ENCODE assay signal across 32 mouse cellular contexts in the genomic region with DNA sequence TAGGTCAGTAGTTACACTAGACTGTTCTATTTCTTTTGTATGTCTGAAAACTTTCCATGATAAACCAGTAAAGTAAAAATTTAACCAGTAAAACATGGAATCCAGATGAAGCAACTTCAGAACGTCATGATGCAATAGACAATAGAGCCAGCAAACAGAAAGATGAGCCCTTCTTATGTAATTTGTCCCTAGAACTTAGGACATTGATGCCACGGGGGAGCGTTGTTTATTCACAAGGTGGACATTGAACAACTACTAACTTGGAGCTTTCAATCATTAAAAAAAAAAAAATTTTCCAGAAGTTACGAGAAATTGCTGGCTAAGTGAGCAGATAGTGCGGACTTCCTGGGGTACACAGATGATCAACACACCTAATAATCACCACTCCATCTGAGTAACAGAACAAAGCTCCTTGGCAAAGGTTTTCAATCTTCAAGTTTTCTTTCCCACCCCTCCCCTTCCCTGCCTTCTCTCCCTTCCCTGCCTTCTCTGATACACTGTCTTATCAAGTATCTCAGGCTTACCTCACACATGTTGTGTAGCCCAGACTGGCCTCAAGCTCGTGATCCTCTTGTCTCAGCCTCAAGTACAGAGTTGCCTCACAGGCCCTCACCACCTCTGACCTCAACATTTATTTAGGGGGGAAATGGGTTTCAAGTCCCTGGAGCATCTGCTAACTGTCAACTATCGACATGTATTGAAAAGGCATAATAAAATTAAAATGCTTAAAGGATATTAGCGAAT. TPM values are rescaled to one million over a fixed set of nuclear protein-coding genes. Genes with fewer than 3 reads are reported as not detected.
DNase-seq lines count a peak whose midpoint lies in the region; ATAC-seq and TF ChIP-seq lines count a peak whose summit lies in the region.
"Had no signal": no experiment of that assay in that cellular context is flagged by ENCODE, and none has a peak within 500 bp of the region (broad histone marks: within the 10 kb centered on the region; RNA-seq: fewer than 3 reads in every experiment).

No protein-coding gene starts in this region.

- no peak overlapping the region for H3K9ac ChIP-seq in kidney, embryonic 15.5 days
- H3K9ac ChIP-seq: embryonic facial prominence, embryonic 15.5 days; midbrain, embryonic 15.5 days; stomach, embryonic 15.5 days had no signal

- no peak overlapping the region for H3K27ac ChIP-seq in kidney, embryonic 15.5 days
- H3K27ac ChIP-seq: embryonic facial prominence, embryonic 15.5 days; heart, adult 2 months; hindbrain, embryonic 10.5 days; hindbrain, postnatal 0 days; layer of hippocampus, adult 2 months; midbrain, embryonic 15.5 days; stomach, embryonic 15.5 days had no signal

- no peak overlapping the region for H3K4me3 ChIP-seq in kidney, embryonic 15.5 days (replicated peaks)
- H3K4me3 ChIP-seq in myocyte = no peak overlapping the region
- H3K4me3 ChIP-seq: embryonic facial prominence, embryonic 15.5 days; heart, adult 2 months; hindbrain, embryonic 10.5 days; layer of hippocampus, adult 2 months; megakaryocyte, embryonic 14.5 days; midbrain, embryonic 15.5 days; stomach, embryonic 15.5 days had no signal

- no peak overlapping the region for H3ac ChIP-seq in myocyte (ENCODE audit: control insufficient read depth, insufficient read length)

- no peak for ATAC-seq in kidney, embryonic 15.5 days (replicated peaks; ENCODE audit: low FRiP score)
- peak; percentile 75 for ATAC-seq in granulocyte monocyte progenitor cell, adult 5-6 weeks (replicated peaks; ENCODE audit: poor library complexity, severe bottlenecking)
- ATAC-seq: activated CD4-positive, CD25-positive, alpha-beta regulatory T cell, adult 4 months; CD4-positive, CD25-positive, alpha-beta regulatory T cell, adult 4 months; hindbrain, postnatal 0 days; midbrain, embryonic 15.5 days had no signal

- H3K4me1 ChIP-seq in kidney, embryonic 15.5 days = peaks cover 7% of the 10 kb centered on the region
- H3K4me1 ChIP-seq: embryonic facial prominence, embryonic 15.5 days; hindbrain, embryonic 10.5 days; midbrain, embryonic 15.5 days; stomach, embryonic 15.5 days had no signal

- no peaks in the 10 kb centered on the region for H3K79me2 ChIP-seq in myocyte (ENCODE audit: control insufficient read depth, insufficient read depth)

- no peaks in the 10 kb centered on the region for H3K9me3 ChIP-seq in kidney, embryonic 15.5 days (replicated peaks)
- H3K9me3 ChIP-seq: embryonic facial prominence, embryonic 15.5 days; hindbrain, embryonic 10.5 days; megakaryocyte, embryonic 14.5 days; midbrain, embryonic 15.5 days; stomach, embryonic 15.5 days had no signal

- no peaks in the 10 kb centered on the region for H3K36me3 ChIP-seq in kidney, embryonic 15.5 days
- no peaks in the 10 kb centered on the region for H3K36me3 ChIP-seq in myocyte (ENCODE audit: control insufficient read depth, insufficient read depth)
- H3K36me3 ChIP-seq: embryonic facial prominence, embryonic 15.5 days; hindbrain, embryonic 10.5 days; midbrain, embryonic 15.5 days; stomach, embryonic 15.5 days had no signal

- no peaks in the 10 kb centered on the region for H3K27me3 ChIP-seq in kidney, embryonic 15.5 days
- H3K27me3 ChIP-seq in myocyte (ENCODE audit: control insufficient read depth, insufficient read depth, insufficient read length) = peaks cover 6% of the 10 kb centered on the region
- H3K27me3 ChIP-seq: embryonic facial prominence, embryonic 15.5 days; midbrain, embryonic 15.5 days; stomach, embryonic 15.5 days had no signal

- H3K4me2 ChIP-seq in kidney, embryonic 15.5 days = no peak overlapping the region
- H3K4me2 ChIP-seq in myocyte (ENCODE audit: low read depth) = no peak overlapping the region
- H3K4me2 ChIP-seq: embryonic facial prominence, embryonic 15.5 days; midbrain, embryonic 15.5 days; stomach, embryonic 15.5 days had no signal

- WGBS in kidney, embryonic 15.5 days = 83% methylated on average over 8 of the region's 8 CpGs

- DNase-seq in kidney, adult 9 months = peak; percentile 91
- DNase-seq in kidney, postnatal 36 days = peak; percentile 54 to 83
- no peak for DNase-seq in frontal cortex, postnatal 36 days (ENCODE audit: low spot score in 2 of 2)
- DNase-seq in heart, adult 8-10 months (ENCODE audit: low spot score) = no peak
- no peak for DNase-seq in urinary bladder, postnatal 25 days (ENCODE audit: low spot score)
- DNase-seq: cerebellum, adult 18-20 months; cerebellum, postnatal 36 days; heart, adult 2 months; layer of hippocampus, postnatal 36 days; lung, adult 18-20 months; lung, postnatal 14 days; right cerebral cortex, postnatal 14 days; thymus, adult 18-20 months; thymus, postnatal 4 days had no signal

- no peak for TF ChIP-seq POLR2A in myocyte (IDR thresholded peaks at IDR 0.05; ENCODE audit: insufficient read length, low read depth)

TF ChIP-seq in myocyte, 11 proteins besides CTCF, POLR2A, EP300 and RAD21:
- TF ChIP-seq POLR2AphosphoS2 (IDR thresholded peaks at IDR 0.05; ENCODE audit: insufficient read length, low read depth) (no peak), CEBPB (IDR thresholded peaks at IDR 0.05; ENCODE audit: insufficient read depth, poor library complexity, severe bottlenecking) (peak; percentile 61), MYOG (IDR thresholded peaks at IDR 0.05; ENCODE audit: control insufficient read depth in 1 of 3, insufficient read depth in 1 of 3, insufficient read length in 2 of 3, low read depth in 2 of 3) (no peak), TCF12 (IDR thresholded peaks at IDR 0.05; ENCODE audit: insufficient read depth, poor library complexity, severe bottlenecking) (no peak), TCF3 (IDR thresholded peaks at IDR 0.05; ENCODE audit: insufficient read length, low read depth) (no peak)

RNA-seq across cellular contexts. Expression of a gene that starts 1.4 kb away (rescaled TPM):
- 9.3 TPM in 2 replicates for polyA plus RNA-seq in kidney, embryonic 15.5 days (2015; fragmentation: Nextera tagmentation; extraction: Ambion mirVana)
- total RNA-seq in granulocyte monocyte progenitor cell, adult 5-6 weeks (2014; fragmentation: Nextera tagmentation) = not detected in 2 replicates
- total RNA-seq in granulocyte monocyte progenitor cell, adult 5-6 weeks (2017) = not detected in 2 replicates
- polyA plus RNA-seq in myocyte (2012; fragmentation: generic; extraction: Trizol) = not detected
- total RNA-seq in heart, adult 8-10 months (2022) = not detected
- total RNA-seq: adrenal gland, postnatal 36 days; ES-E14; gastrocnemius, adult 8-10 months; heart, adult 2 months; hindbrain, postnatal 0 days; layer of hippocampus, adult 2 months; layer of hippocampus, postnatal 36 days; left cerebral cortex, postnatal 36 days; neutrophil, adult 5-6 weeks had no signal
- polyA plus RNA-seq: activated CD4-positive, CD25-positive, alpha-beta regulatory T cell, adult 4 months; embryonic facial prominence, embryonic 15.5 days; heart, adult 2 months; heart, postnatal 0 days; hindbrain, embryonic 10.5 days; hindbrain, postnatal 0 days; midbrain, embryonic 15.5 days had no signal

RNA-seq across cellular contexts. Expression of a gene that starts 29.7 kb away (rescaled TPM):
- polyA plus RNA-seq in kidney, embryonic 15.5 days (2015; fragmentation: Nextera tagmentation; extraction: Ambion mirVana) = 3.4 and 4.0 TPM in 2 replicates
- not detected in 2 replicates for total RNA-seq in granulocyte monocyte progenitor cell, adult 5-6 weeks (2014; fragmentation: Nextera tagmentation)
- total RNA-seq in granulocyte monocyte progenitor cell, adult 5-6 weeks (2017) = not detected in 2 replicates
- polyA plus RNA-seq in myocyte (2012; fragmentation: generic; extraction: Trizol) = not detected
- not detected for total RNA-seq in heart, adult 8-10 months (2022)
- total RNA-seq: ES-E14; gastrocnemius, adult 8-10 months; heart, adult 2 months; hindbrain, postnatal 0 days; layer of hippocampus, adult 2 months; layer of hippocampus, postnatal 36 days; left cerebral cortex, postnatal 36 days; neutrophil, adult 5-6 weeks had no signal
- polyA plus RNA-seq: activated CD4-positive, CD25-positive, alpha-beta regulatory T cell, adult 4 months; CD4-positive, CD25-positive, alpha-beta regulatory T cell, adult 4 months; embryonic facial prominence, embryonic 15.5 days; heart, adult 2 months; heart, postnatal 0 days; hindbrain, embryonic 10.5 days; hindbrain, postnatal 0 days; midbrain, embryonic 15.5 days had no signal

RNA-seq across cellular contexts. Expression of a gene that starts 45.8 kb away (rescaled TPM):
- polyA plus RNA-seq in kidney, embryonic 15.5 days (2015; fragmentation: Nextera tagmentation; extraction: Ambion mirVana) = 2.7 and 2.9 TPM in 2 replicates
- not detected in 2 replicates for total RNA-seq in granulocyte monocyte progenitor cell, adult 5-6 weeks (2014; fragmentation: Nextera tagmentation)
- total RNA-seq in granulocyte monocyte progenitor cell, adult 5-6 weeks (2017) = not detected in 2 replicates
- 0.02 TPM for polyA plus RNA-seq in myocyte (2012; fragmentation: generic; extraction: Trizol)
- total RNA-seq in heart, adult 8-10 months (2022) = not detected
- total RNA-seq: ES-E14; gastrocnemius, adult 8-10 months; heart, adult 2 months; hindbrain, postnatal 0 days; layer of hippocampus, adult 2 months; layer of hippocampus, postnatal 36 days; left cerebral cortex, postnatal 36 days; neutrophil, adult 5-6 weeks had no signal
- polyA plus RNA-seq: activated CD4-positive, CD25-positive, alpha-beta regulatory T cell, adult 4 months; CD4-positive, CD25-positive, alpha-beta regulatory T cell, adult 4 months; embryonic facial prominence, embryonic 15.5 days; heart, adult 2 months; heart, postnatal 0 days; hindbrain, embryonic 10.5 days; hindbrain, postnatal 0 days; midbrain, embryonic 15.5 days had no signal

Comparison
In these comparisons a context has a peak if more than half of its experiments do, and no peak if none do; other contexts are left out.
1. DNase-seq: peak in kidney, adult 9 months (single experiment) and kidney, postnatal 36 days (2 of 2); none in frontal cortex, postnatal 36 days (0 of 2), heart, adult 8-10 months (single experiment) and urinary bladder, postnatal 25 days (single experiment).